Mouse (Mus musculus) limb, embryonic 15.5 days (tissue): ENCODE data around the gene Fgd3. TPM values are rescaled to one million over a fixed set of nuclear protein-coding genes. Genes with fewer than 3 reads are reported as not detected.

Source experiments
- ATAC-seq: fragments of 200-750 bp; cut with Nextera tagmentation; 2 replicates; pipeline ENCODE4 v1.8.0; 2017; ENCODE audit warnings: low read depth, moderate TSS enrichment; ENCODE audit not compliant: insufficient number of reproducible peaks, low FRiP score, low TSS enrichment
- H3K27ac ChIP-seq: fragments of 300-500 bp; sonication (generic); 2 replicates; pipeline ENCODE4 v1.5.1; 2015; ENCODE audit warnings: moderate library complexity, mild to moderate bottlenecking, inconsistent platforms
- H3K27me3 ChIP-seq: fragments of 300-500 bp; sonication (generic); 2 replicates; pipeline ENCODE4 v1.6.1; 2015; ENCODE audit warnings: inconsistent platforms
- H3K36me3 ChIP-seq: fragments of 300-500 bp; sonication (generic); 2 replicates; pipeline ENCODE4 v1.6.1; 2015; ENCODE audit warnings: inconsistent platforms
- H3K4me1 ChIP-seq: fragments of 300-500 bp; sonication (generic); 2 replicates; pipeline ENCODE4 v1.6.1; 2015; ENCODE audit warnings: inconsistent platforms
- H3K4me2 ChIP-seq: fragments of 300-500 bp; sonication (generic); 2 replicates; pipeline ENCODE4 v1.6.1; 2015; ENCODE audit warnings: mild to moderate bottlenecking, inconsistent platforms
- H3K4me3 ChIP-seq: fragments of 300-500 bp; sonication (generic); 2 replicates; pipeline ENCODE4 v1.5.1; 2015; ENCODE audit warnings: mild to moderate bottlenecking, inconsistent platforms
- H3K9ac ChIP-seq: fragments of 300-500 bp; sonication (generic); 2 replicates; pipeline ENCODE4 v1.6.1; 2015; ENCODE audit warnings: inconsistent platforms
- H3K9me3 ChIP-seq: fragments of 300-500 bp; sonication (generic); 2 replicates; pipeline ENCODE4 v1.6.1; 2016; ENCODE audit warnings: inconsistent platforms
- WGBS: fragments of 180-500 bp; shearing (Covaris S2); methylation state at CpG from one replicate; pipeline ENCODE4 v1.1.7; 2015; 5-methylcytosine and 5-hydroxymethylcytosine counted together
- polyA plus RNA-seq: library from polyadenylated mRNA; unstranded; fragments of >200 nt; fragmentation: Nextera tagmentation; extraction: Ambion mirVana; gene quantifications from 2 replicates; pipeline ENCODE4 v1.2.1, GENCODE M21; 2015

The Fgd3 gene
- polyA plus RNA-seq, 1 experiment from 2014 or later: 0.40 TPM

GRCm38 (mm10) chr13:49294108-49294507, 26.0 kb downstream of the Fgd3 start:
- no peak overlapping the region for H3K9ac ChIP-seq
- no peaks in the 10 kb centered on the region for H3K27me3 ChIP-seq
- no peak overlapping the region for H3K27ac ChIP-seq
- no peak for ATAC-seq
- H3K4me1 ChIP-seq: 0 out of 2 replicates have a peak, but pooled peaks cover 2% of the 10 kb centered on the region
- no peak overlapping the region for H3K4me3 ChIP-seq
- H3K9me3 ChIP-seq: no peaks in the 10 kb centered on the region
- H3K4me2 ChIP-seq: no peak overlapping the region
- 75% methylated on average over 9 of the region's 9 CpGs for WGBS
- no peaks in the 10 kb centered on the region for H3K36me3 ChIP-seq

GRCm38 (mm10) chr13:49291949-49292348, 28.2 kb downstream of the Fgd3 start:
- Histone ChIP-seq H3K4me2 (no peak overlapping the region), H3K36me3 (no peaks in the 10 kb centered on the region), H3K9ac (no peak overlapping the region), H3K27ac (no peak overlapping the region), H3K4me1 (no peaks in the 10 kb centered on the region), H3K4me3 (no peak overlapping the region), H3K27me3 (no peaks in the 10 kb centered on the region), H3K9me3 (no peaks in the 10 kb centered on the region)
- WGBS: 83% methylated on average over 6 of the region's 6 CpGs
- no peak for ATAC-seq

GRCm38 (mm10) chr13:49291398-49291797, 28.7 kb downstream of the Fgd3 start:
- no peak overlapping the region for H3K4me3 ChIP-seq
- no peak overlapping the region for H3K27ac ChIP-seq
- WGBS: 62% methylated on average over 1 of the region's 1 CpGs
- no peak for ATAC-seq
- H3K36me3 ChIP-seq: no peaks in the 10 kb centered on the region
- no peak overlapping the region for H3K4me2 ChIP-seq
- no peaks in the 10 kb centered on the region for H3K27me3 ChIP-seq
- H3K9me3 ChIP-seq: no peaks in the 10 kb centered on the region
- no peaks in the 10 kb centered on the region for H3K4me1 ChIP-seq
- H3K9ac ChIP-seq: no peak overlapping the region

- H3K36me3 ChIP-seq: no peaks in the 10 kb centered on the region
- no peak overlapping the region for H3K4me2 ChIP-seq
- no peaks in the 10 kb centered on the region for H3K27me3 ChIP-seq
- H3K9ac ChIP-seq: no peak overlapping the region
- H3K9me3 ChIP-seq: no peaks in the 10 kb centered on the region
- WGBS: 84% methylated on average over 6 of the region's 6 CpGs
- no peak overlapping the region for H3K4me3 ChIP-seq
- H3K4me1 ChIP-seq: no peaks in the 10 kb centered on the region
- no peak for ATAC-seq
- no peak overlapping the region for H3K27ac ChIP-seq
These were observed 32.9 kb downstream of the Fgd3 start for GRCm38 (mm10) chr13:49287224-49287623.

GRCm38 (mm10) chr13:49286750-49287149, 33.4 kb downstream of the Fgd3 start:
- no peak overlapping the region for H3K27ac ChIP-seq
- H3K27me3 ChIP-seq: no peaks in the 10 kb centered on the region
- H3K36me3 ChIP-seq: no peaks in the 10 kb centered on the region
- H3K4me2 ChIP-seq: no peak overlapping the region
- no peaks in the 10 kb centered on the region for H3K9me3 ChIP-seq
- no peak for ATAC-seq
- H3K4me1 ChIP-seq: no peaks in the 10 kb centered on the region
- WGBS: 68% methylated on average over 3 of the region's 3 CpGs
- H3K9ac ChIP-seq: no peak overlapping the region
- no peak overlapping the region for H3K4me3 ChIP-seq

- no peak overlapping the region for H3K9ac ChIP-seq
- H3K27ac ChIP-seq: no peak overlapping the region
- no peak overlapping the region for H3K4me3 ChIP-seq
- H3K4me2 ChIP-seq: no peak overlapping the region
- 72% methylated on average over 9 of the region's 9 CpGs for WGBS
- no peaks in the 10 kb centered on the region for H3K9me3 ChIP-seq
- no peaks in the 10 kb centered on the region for H3K27me3 ChIP-seq
- H3K4me1 ChIP-seq: no peaks in the 10 kb centered on the region
- ATAC-seq: no peak
- H3K36me3 ChIP-seq: no peaks in the 10 kb centered on the region
These were observed 36.4 kb downstream of the Fgd3 start for GRCm38 (mm10) chr13:49283686-49284085.

GRCm38 (mm10) chr13:49282168-49282567, 37.9 kb downstream of the Fgd3 start:
- Histone ChIP-seq H3K36me3 (no peaks in the 10 kb centered on the region), H3K27me3 (no peaks in the 10 kb centered on the region), H3K9me3 (no peaks in the 10 kb centered on the region), H3K4me2 (no peak overlapping the region), H3K27ac (no peak overlapping the region), H3K4me3 (no peak overlapping the region), H3K4me1 (no peaks in the 10 kb centered on the region), H3K9ac (no peak overlapping the region)
- no peak for ATAC-seq
- WGBS: 53% methylated on average over 2 of the region's 2 CpGs

GRCm38 (mm10) chr13:49271831-49272765, 48.0 kb downstream of the Fgd3 start:
- 58% methylated on average over 5 of the region's 5 CpGs for WGBS

GRCm38 (mm10) chr13:49270500-49270899, 49.6 kb downstream of the Fgd3 start:
- ATAC-seq: no peak
- WGBS: 82% methylated on average over 8 of the region's 8 CpGs
- no peaks in the 10 kb centered on the region for H3K9me3 ChIP-seq
- no peak overlapping the region for H3K4me3 ChIP-seq
- no peak overlapping the region for H3K9ac ChIP-seq
- H3K36me3 ChIP-seq: no peaks in the 10 kb centered on the region
- H3K27me3 ChIP-seq: no peaks in the 10 kb centered on the region
- H3K4me2 ChIP-seq: no peak overlapping the region
- H3K4me1 ChIP-seq: no peaks in the 10 kb centered on the region
- no peak overlapping the region for H3K27ac ChIP-seq

More at GRCm38 (mm10) chr13:49271831-49272765, 48.0 kb downstream of the Fgd3 start:
- H3K4me2 ChIP-seq: no peak overlapping the region
- ATAC-seq: no peak
- H3K4me1 ChIP-seq: no peaks in the 10 kb centered on the region
- no peaks in the 10 kb centered on the region for H3K36me3 ChIP-seq
- H3K9me3 ChIP-seq: no peaks in the 10 kb centered on the region
- H3K27ac ChIP-seq: no peak overlapping the region
- H3K9ac ChIP-seq: no peak overlapping the region
- H3K4me3 ChIP-seq: no peak overlapping the region
- no peaks in the 10 kb centered on the region for H3K27me3 ChIP-seq

GRCm38 (mm10) chr13:49267645-49268044, 52.5 kb downstream of the Fgd3 start:
- 41% methylated on average over 2 of the region's 2 CpGs for WGBS
- no peak for ATAC-seq
- Histone ChIP-seq H3K4me3 (no peak overlapping the region), H3K27me3 (no peaks in the 10 kb centered on the region), H3K9ac (no peak overlapping the region), H3K36me3 (no peaks in the 10 kb centered on the region), H3K27ac (no peak overlapping the region), H3K9me3 (no peaks in the 10 kb centered on the region), H3K4me1 (no peaks in the 10 kb centered on the region), H3K4me2 (no peak overlapping the region)

- Histone ChIP-seq H3K9me3 (no peaks in the 10 kb centered on the region), H3K27ac (no peak overlapping the region), H3K4me1 (peaks cover 3% of the 10 kb centered on the region; the same call in 1 of the 2 replicates), H3K36me3 (no peaks in the 10 kb centered on the region), H3K9ac (no peak overlapping the region), H3K4me3 (no peak overlapping the region), H3K4me2 (no peak overlapping the region), H3K27me3 (no peaks in the 10 kb centered on the region)
- 52% methylated on average over 15 of the region's 15 CpGs for WGBS
- ATAC-seq: no peak
These were observed 59.9 kb downstream of the Fgd3 start for GRCm38 (mm10) chr13:49260036-49260722.

GRCm38 (mm10) chr13:49257819-49258313, 62.2 kb downstream of the Fgd3 start:
- Histone ChIP-seq H3K27me3 (no peaks in the 10 kb centered on the region), H3K36me3 (no peaks in the 10 kb centered on the region), H3K4me2 (no peak overlapping the region), H3K4me3 (no peak overlapping the region), H3K27ac (no peak overlapping the region), H3K9ac (no peak overlapping the region), H3K9me3 (no peaks in the 10 kb centered on the region), H3K4me1 (peaks cover 3% of the 10 kb centered on the region; the same call in 1 of the 2 replicates)
- no peak for ATAC-seq
- 68% methylated on average over 3 of the region's 3 CpGs for WGBS
